Mouse (Mus musculus): ENCODE results near the gene Gm33543.

GRCm38 (mm10) chr10:95774001-95774628 is 68.6 kb downstream of the Gm33543 start:
- no peak for TF ChIP-seq POLR2A (IDR thresholded peaks at IDR 0.05; ENCODE audit: insufficient read length, low read depth)
- no peak for TF ChIP-seq MAX (IDR thresholded peaks at IDR 0.05; ENCODE audit: low read depth)
- no peak for TF ChIP-seq REST (IDR thresholded peaks at IDR 0.05; ENCODE audit: insufficient read depth, insufficient read length)
- TF ChIP-seq E2F4 (IDR thresholded peaks at IDR 0.05; ENCODE audit: insufficient read depth), result no peak

All from myocyte (in vitro differentiated cells).